Mouse (Mus musculus) liver, embryonic 14.5 days (tissue): ENCODE results near the gene Sirt7. TPM values are rescaled to one million over a fixed set of nuclear protein-coding genes. Genes with fewer than 3 reads are reported as not detected.

Experiments
- ATAC-seq: fragments of 200-750 bp; cut with Nextera tagmentation; 2 replicates; pipeline ENCODE4 v1.8.0; 2017; ENCODE audit warnings: moderate number of reproducible peaks, mild to moderate bottlenecking, moderate library complexity; ENCODE audit not compliant: insufficient read depth
- DNase-seq, 3 experiments: peaks; one replicate each; pipeline ENCODE4 v3.0.0-alpha.2; 2012 to 2013; ENCODE audit warnings: low read depth in 3 of 3, low spot score in 3 of 3
- H3K27ac ChIP-seq: fragments of 300-500 bp; sonication (generic); 2 replicates; pipeline ENCODE4 v1.5.1; 2014; ENCODE audit warnings: moderate library complexity, mild to moderate bottlenecking, control low read depth, inconsistent platforms
- H3K27me3 ChIP-seq: fragments of 300-500 bp; sonication (generic); 2 replicates; pipeline ENCODE4 v1.6.1; 2014; ENCODE audit warnings: mild to moderate bottlenecking, low read length, moderate library complexity; ENCODE audit not compliant: control insufficient read depth, insufficient read depth
- H3K36me3 ChIP-seq: fragments of 300-500 bp; sonication (generic); replicated peaks from 2 replicates; pipeline ENCODE4 v1.6.1; 2014; ENCODE audit warnings: low read depth; ENCODE audit not compliant: control insufficient read depth, insufficient read depth
- H3K4me1 ChIP-seq, 2 experiments: fragments of 200-500 bp in 1 of 2; fragments of 300-500 bp in 1 of 2; sonication (generic) in 1 of 2; replicated peaks; 2 replicates each; pipeline ENCODE4 v1.6.1; 2012 to 2014; ENCODE audit warnings: antibody characterized with exemption in 1 of 2, inconsistent platforms in 1 of 2, low read length in 1 of 2; ENCODE audit not compliant: control insufficient read depth in 2 of 2, insufficient read depth in 2 of 2
- H3K4me2 ChIP-seq: fragments of 300-500 bp; sonication (generic); 2 replicates; pipeline ENCODE4 v1.6.1; 2014; ENCODE audit warnings: low read depth, mild to moderate bottlenecking, control low read depth, moderate library complexity
- H3K4me3 ChIP-seq, 2 experiments: fragments of 200-500 bp in 1 of 2; fragments of 300-500 bp in 1 of 2; sonication (generic) in 1 of 2; 2 replicates each; pipeline ENCODE4 v1.5.1; 2012 to 2014; ENCODE audit warnings: low read depth in 2 of 2, low read length in 2 of 2, mild to moderate bottlenecking in 2 of 2, control low read depth in 1 of 2, inconsistent platforms in 1 of 2, moderate library complexity in 1 of 2; ENCODE audit not compliant: insufficient read depth in 1 of 2
- H3K9ac ChIP-seq: fragments of 300-500 bp; sonication (generic); replicated peaks from 2 replicates; pipeline ENCODE4 v1.6.1; 2014; ENCODE audit warnings: mild to moderate bottlenecking, control low read depth, moderate library complexity
- H3K9me3 ChIP-seq: fragments of 300-500 bp; sonication (generic); 2 replicates; pipeline ENCODE4 v1.6.1; 2016; ENCODE audit warnings: low read length, mixed read lengths; ENCODE audit not compliant: control insufficient read depth
- CTCF ChIP-seq: IDR thresholded peaks from 2 replicates; pipeline ENCODE4 v1.5.1; 2016; ENCODE audit warnings: antibody characterized with exemption, low read depth, control low read depth
- EP300 ChIP-seq: IDR thresholded peaks from 2 replicates; pipeline ENCODE4 v1.6.1; 2016; ENCODE audit warnings: antibody characterized with exemption, low read depth
- WGBS: fragments of 180-500 bp; shearing (Covaris S2); extraction: QIAGEN DNeasy Blood & Tissue Kit; methylation state at CpG from one replicate; pipeline ENCODE4 v1.1.7; 2014; ENCODE audit not compliant: insufficient replicate concordance; 5-methylcytosine and 5-hydroxymethylcytosine counted together
- polyA plus RNA-seq, 2 experiments: library from polyadenylated mRNA; depleted of rRNA in 1 of 2; stranded (reverse) in 1 of 2; unstranded in 1 of 2; fragments of >200 nt; fragmentation: Nextera tagmentation in 1 of 2; extraction: Ambion mirVana in 1 of 2; gene quantifications; 2 replicates each; pipeline versions ENCODE4 v1.2.1 to v1.2.3; 2012 to 2014

Sirt7 gene
- polyA plus RNA-seq, 2 experiments: 22.0 to 30.8 TPM

DNA sequence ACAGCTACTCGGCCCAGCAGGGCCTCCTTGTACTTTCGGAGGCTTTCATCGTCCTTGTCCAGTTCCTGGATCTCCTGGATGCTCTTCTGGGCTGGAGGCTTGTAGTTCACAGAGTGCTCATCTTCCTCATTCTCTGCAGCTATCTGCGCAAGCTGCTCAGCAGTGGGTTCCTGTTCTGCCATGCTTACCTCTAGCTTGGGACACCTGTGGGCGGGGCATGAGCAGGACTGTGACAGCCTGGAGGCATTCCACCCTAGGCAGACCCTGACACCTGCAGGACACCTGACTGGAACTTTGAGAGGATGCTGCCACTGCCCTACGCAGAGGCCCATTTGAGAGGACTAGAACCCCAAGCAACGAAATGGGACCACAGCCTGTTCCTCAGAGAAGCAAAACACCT is 44.9 kb downstream of the Sirt7 start:
- 41% methylated on average over 7 of the region's 7 CpGs for WGBS
- H3K4me1 ChIP-seq: peaks cover 16 to 19% of the 10 kb centered on the region in 2 experiments
- peaks cover 22% of the 10 kb centered on the region for H3K36me3 ChIP-seq

DNA sequence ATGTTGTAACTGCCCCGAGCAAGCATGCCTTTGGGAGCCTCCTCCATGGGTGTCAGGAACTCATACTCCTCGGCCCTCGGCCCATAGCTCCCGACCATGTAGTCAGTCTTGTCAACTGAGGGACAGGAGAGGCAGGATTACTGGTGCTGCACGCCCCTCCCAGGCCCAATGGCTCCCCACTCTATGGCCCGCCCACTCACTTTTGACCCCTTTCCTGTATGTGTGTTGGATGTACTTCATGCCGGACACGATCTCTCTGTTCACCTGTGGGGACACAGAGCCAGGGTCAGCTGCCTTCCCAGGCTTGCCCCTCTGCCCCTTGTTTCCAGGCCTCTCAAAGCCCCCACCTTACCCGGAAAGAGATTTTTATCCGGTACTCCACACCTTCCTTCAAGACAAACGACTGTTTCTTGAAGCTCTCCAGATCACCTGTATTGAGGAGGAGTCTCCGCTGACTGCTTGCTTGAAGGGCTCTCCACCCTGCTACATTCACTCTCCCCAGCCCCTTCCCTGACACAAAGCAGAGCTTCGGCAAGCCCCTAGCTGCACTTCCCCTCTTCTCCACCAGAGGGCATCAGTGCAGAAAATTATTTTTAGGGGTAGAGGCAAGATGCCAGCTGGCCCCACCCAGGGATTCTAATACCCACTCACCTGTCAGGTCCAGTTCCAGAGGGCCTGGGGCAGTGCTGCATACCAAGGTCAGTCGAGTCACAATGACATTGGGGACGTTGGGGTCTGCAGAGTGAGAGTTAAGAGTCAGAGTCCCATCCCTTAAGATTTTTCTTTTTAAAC is 45.5 kb downstream of the Sirt7 start:
- Histone ChIP-seq H3K4me3 (peak overlapping the region; percentile 86 to 89), H3K9ac (no peak overlapping the region), H3K9me3 (no peaks in the 10 kb centered on the region), H3K27me3 (no peaks in the 10 kb centered on the region), H3K36me3 (peaks cover 18% of the 10 kb centered on the region), H3K4me2 (peak overlapping the region; percentile 98), H3K27ac (no peak overlapping the region; the same call in 1 of the 2 replicates), H3K4me1 (peaks cover 18 to 21% of the 10 kb centered on the region in 2 experiments)
- WGBS: 57% methylated on average over 15 of the region's 15 CpGs
- ATAC-seq (no peak), DNase-seq (peak in 1 of 3 experiments; percentile 56)
- TF ChIP-seq EP300: no peak
- TF ChIP-seq CTCF: peak; percentile 95

More for the DNA sequence above, 44.9 kb downstream of the Sirt7 start:
- TF ChIP-seq CTCF: no peak
- TF ChIP-seq EP300: no peak
- no peaks in the 10 kb centered on the region for H3K27me3 ChIP-seq
- H3K9me3 ChIP-seq: no peaks in the 10 kb centered on the region
- peak overlapping the region; percentile 86 for H3K9ac ChIP-seq
- H3K27ac ChIP-seq: peak overlapping the region; percentile 70
- no peak for DNase-seq
- peak overlapping the region; percentile 98 for H3K4me2 ChIP-seq
- no peak for ATAC-seq
- peak overlapping the region; percentile 86 to 89 for H3K4me3 ChIP-seq

DNA sequence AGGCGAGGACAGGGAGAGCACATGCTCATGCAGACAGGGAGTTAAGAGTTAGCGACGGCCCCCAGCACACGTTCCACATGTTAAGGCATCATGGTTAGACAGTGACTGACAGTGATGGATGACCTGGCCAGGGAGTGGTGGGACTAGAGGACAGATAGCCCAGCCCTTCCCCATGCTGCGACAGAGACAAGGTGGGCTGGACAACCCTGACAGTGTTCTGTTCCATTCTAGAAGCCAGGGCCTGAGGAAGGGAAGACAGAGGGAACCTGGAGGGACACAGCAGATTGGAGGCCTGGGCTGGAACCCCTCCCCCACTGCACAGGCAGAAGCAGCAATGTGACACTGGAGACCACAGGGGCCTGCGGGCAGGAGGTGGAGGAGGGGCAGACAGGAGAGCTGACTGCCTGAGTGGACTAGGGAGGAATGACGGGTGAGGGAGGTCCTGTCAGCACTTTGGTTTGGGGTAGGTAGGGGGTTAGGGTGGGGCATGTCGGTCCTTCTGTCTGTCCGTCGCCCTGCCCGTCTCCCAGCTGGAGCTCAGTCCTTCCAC is 46.3 kb downstream of the Sirt7 start:
- no peak overlapping the region for H3K4me3 ChIP-seq
- peaks cover 18% of the 10 kb centered on the region for H3K36me3 ChIP-seq
- no peak overlapping the region for H3K9ac ChIP-seq
- no peak overlapping the region for H3K4me2 ChIP-seq
- ATAC-seq (no peak), DNase-seq (no peak)
- H3K27ac ChIP-seq: no peak overlapping the region
- H3K9me3 ChIP-seq: no peaks in the 10 kb centered on the region
- peaks cover 22 to 25% of the 10 kb centered on the region in 2 experiments for H3K4me1 ChIP-seq
- TF ChIP-seq CTCF: no peak
- TF ChIP-seq EP300: no peak
- WGBS: 87% methylated on average over 11 of the region's 11 CpGs
- H3K27me3 ChIP-seq: no peaks in the 10 kb centered on the region

DNA sequence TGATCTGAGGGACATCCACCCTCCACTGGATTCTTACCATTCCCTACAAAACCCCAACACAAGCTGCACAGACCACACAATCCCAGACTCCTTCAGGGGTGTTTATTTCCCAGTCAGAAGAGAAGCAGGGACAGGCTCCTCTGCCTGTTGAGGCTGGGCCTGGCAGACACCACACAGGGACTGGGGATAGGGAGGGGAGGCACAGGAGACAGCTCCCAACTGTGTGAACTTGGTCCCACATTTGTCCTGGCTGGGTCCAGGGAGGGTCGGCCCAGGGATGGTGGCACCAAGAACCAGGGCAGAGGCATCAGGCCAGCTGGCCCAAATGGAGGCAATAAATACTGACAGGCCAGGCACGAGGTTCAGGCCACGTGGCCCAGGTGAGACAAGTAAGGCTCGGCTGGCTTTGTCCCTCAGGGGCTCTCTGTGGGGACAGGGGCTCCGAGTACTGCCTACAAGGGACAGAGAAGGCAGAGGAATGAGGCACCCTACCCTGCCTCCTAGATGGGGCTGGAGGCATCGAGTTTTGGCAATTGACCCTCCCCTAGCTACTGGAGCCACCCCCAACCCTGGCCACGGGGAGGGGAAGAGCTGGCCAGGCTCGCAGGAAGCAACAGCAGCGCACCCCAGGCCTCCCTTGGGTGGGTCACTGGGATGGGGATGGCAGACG is 46.9 kb downstream of the Sirt7 start:
- Histone ChIP-seq H3K4me3 (no peak overlapping the region), H3K4me2 (no peak overlapping the region), H3K27ac (no peak overlapping the region), H3K9ac (no peak overlapping the region), H3K9me3 (no peaks in the 10 kb centered on the region), H3K27me3 (no peaks in the 10 kb centered on the region), H3K36me3 (peaks cover 18% of the 10 kb centered on the region), H3K4me1 (peaks cover 22 to 25% of the 10 kb centered on the region in 2 experiments)
- ATAC-seq (no peak), DNase-seq (no peak)
- 76% methylated on average over 10 of the region's 10 CpGs for WGBS
- TF ChIP-seq CTCF (no peak), EP300 (no peak)
